Mouse (Mus musculus) forebrain, embryonic 16.5 days (tissue): ENCODE results near the gene Ror1. TPM values are rescaled to one million over a fixed set of nuclear protein-coding genes. Genes with fewer than 3 reads are reported as not detected.

ENCODE experiments used
- ATAC-seq: fragments of 200-750 bp; cut with Nextera tagmentation; 2 replicates; pipeline ENCODE4 v1.8.0; 2017; ENCODE audit warnings: mild to moderate bottlenecking, moderate library complexity
- H3K27ac ChIP-seq: fragments of 300-500 bp; sonication (generic); 2 replicates; pipeline ENCODE4 v1.5.1; 2014; ENCODE audit warnings: low read length, control low read depth
- H3K27me3 ChIP-seq: fragments of 300-500 bp; sonication (generic); replicated peaks from 2 replicates; pipeline ENCODE4 v1.6.1; 2014; ENCODE audit warnings: low read length; ENCODE audit not compliant: control insufficient read depth, insufficient read depth
- H3K36me3 ChIP-seq: fragments of 300-500 bp; sonication (generic); 2 replicates; pipeline ENCODE4 v1.6.1; 2014; ENCODE audit not compliant: control insufficient read depth, insufficient read depth
- H3K4me1 ChIP-seq: fragments of 300-500 bp; sonication (generic); replicated peaks from 2 replicates; pipeline ENCODE4 v1.6.1; 2014; ENCODE audit warnings: low read length; ENCODE audit not compliant: control insufficient read depth, insufficient read depth
- H3K4me2 ChIP-seq: fragments of 300-500 bp; sonication (generic); 2 replicates; pipeline ENCODE4 v1.6.1; 2014; ENCODE audit warnings: mild to moderate bottlenecking, low read length, control low read depth
- H3K4me3 ChIP-seq: fragments of 300-500 bp; sonication (generic); replicated peaks from 2 replicates; pipeline ENCODE4 v1.5.1; 2014; ENCODE audit warnings: mild to moderate bottlenecking, low read length, control low read depth
- H3K9ac ChIP-seq: fragments of 300-500 bp; sonication (generic); replicated peaks from 2 replicates; pipeline ENCODE4 v1.6.1; 2014; ENCODE audit warnings: low read depth, low read length, control low read depth
- H3K9me3 ChIP-seq: fragments of 300-500 bp; sonication (generic); 2 replicates; pipeline ENCODE4 v1.6.1; 2016; ENCODE audit warnings: low read length; ENCODE audit not compliant: control insufficient read depth
- WGBS: fragments of 180-500 bp; shearing (Covaris S2); extraction: QIAGEN DNeasy Blood & Tissue Kit; methylation state at CpG from one replicate; pipeline ENCODE4 v1.1.7; 2014; 5-methylcytosine and 5-hydroxymethylcytosine counted together
- polyA plus RNA-seq: library from polyadenylated mRNA; unstranded; fragments of >200 nt; fragmentation: Nextera tagmentation; extraction: Ambion mirVana; gene quantifications from 2 replicates; pipeline ENCODE4 v1.2.1, GENCODE M21; 2015

Ror1 gene
- polyA plus RNA-seq, 1 experiment from 2014 or later, result 0.89 TPM

GRCm38 (mm10) chr4:100059811-100060210 lies 35.8 kb upstream of the Ror1 start:
- 40% methylated on average over 3 of the region's 3 CpGs for WGBS
- ATAC-seq, result no peak

GRCm38 (mm10) chr4:100061396-100062066 lies 34.1 kb upstream of the Ror1 start:
- Histone ChIP-seq H3K27me3 (no peaks in the 10 kb centered on the region), H3K9ac (no peak overlapping the region), H3K36me3 (no peaks in the 10 kb centered on the region), H3K27ac (no peak overlapping the region), H3K4me2 (no peak overlapping the region), H3K4me1 (no peaks in the 10 kb centered on the region), H3K4me3 (no peak overlapping the region), H3K9me3 (no peaks in the 10 kb centered on the region)
- WGBS, result 72% methylated on average over 19 of the region's 19 CpGs
- no peak for ATAC-seq

More at GRCm38 (mm10) chr4:100059811-100060210, 35.8 kb upstream of the Ror1 start:
- H3K4me2 ChIP-seq, result no peak overlapping the region
- no peak overlapping the region for H3K9ac ChIP-seq
- H3K9me3 ChIP-seq, result no peaks in the 10 kb centered on the region
- no peak overlapping the region for H3K4me3 ChIP-seq
- H3K4me1 ChIP-seq, result no peaks in the 10 kb centered on the region
- no peak overlapping the region for H3K27ac ChIP-seq
- H3K36me3 ChIP-seq, result no peaks in the 10 kb centered on the region
- H3K27me3 ChIP-seq, result no peaks in the 10 kb centered on the region

GRCm38 (mm10) chr4:100065686-100066085 lies 29.9 kb upstream of the Ror1 start:
- WGBS, result 90% methylated on average over 2 of the region's 2 CpGs
- H3K4me3 ChIP-seq, result no peak overlapping the region
- no peak overlapping the region for H3K9ac ChIP-seq
- no peaks in the 10 kb centered on the region for H3K36me3 ChIP-seq
- no peaks in the 10 kb centered on the region for H3K9me3 ChIP-seq
- no peaks in the 10 kb centered on the region for H3K27me3 ChIP-seq
- no peaks in the 10 kb centered on the region for H3K4me1 ChIP-seq
- H3K27ac ChIP-seq, result no peak overlapping the region
- no peak overlapping the region for H3K4me2 ChIP-seq
- no peak for ATAC-seq

- Histone ChIP-seq H3K4me3 (no peak overlapping the region), H3K27me3 (no peaks in the 10 kb centered on the region), H3K36me3 (no peaks in the 10 kb centered on the region), H3K9me3 (no peaks in the 10 kb centered on the region), H3K9ac (no peak overlapping the region), H3K4me2 (no peak overlapping the region), H3K4me1 (no peaks in the 10 kb centered on the region), H3K27ac (no peak overlapping the region)
- 85% methylated on average over 6 of the region's 6 CpGs for WGBS
- no peak for ATAC-seq
Observed at GRCm38 (mm10) chr4:100070101-100070500, 25.5 kb upstream of the Ror1 start.

GRCm38 (mm10) chr4:100096596-100097181 lies 1.1 kb downstream of the Ror1 start:
- H3K4me2 ChIP-seq, result peak overlapping the region; percentile 98
- peaks cover 18% of the 10 kb centered on the region for H3K27me3 ChIP-seq
- no peak overlapping the region for H3K9ac ChIP-seq
- ATAC-seq, result no peak
- H3K36me3 ChIP-seq, result no peaks in the 10 kb centered on the region
- peak overlapping the region; percentile 65 for H3K4me3 ChIP-seq
- H3K9me3 ChIP-seq, result no peaks in the 10 kb centered on the region
- WGBS, result 2% methylated on average over 21 of the region's 21 CpGs
- no peak overlapping the region for H3K27ac ChIP-seq
- peaks cover 4% of the 10 kb centered on the region for H3K4me1 ChIP-seq

- Histone ChIP-seq H3K36me3 (no peaks in the 10 kb centered on the region), H3K9ac (no peak overlapping the region), H3K4me3 (no peak overlapping the region), H3K27me3 (peaks cover 18% of the 10 kb centered on the region), H3K27ac (no peak overlapping the region), H3K9me3 (no peaks in the 10 kb centered on the region), H3K4me2 (no peak overlapping the region), H3K4me1 (peaks cover 4% of the 10 kb centered on the region)
- WGBS, result 19% methylated on average over 10 of the region's 10 CpGs
- ATAC-seq, result no peak
Observed at GRCm38 (mm10) chr4:100097364-100097979, 1.9 kb downstream of the Ror1 start.

GRCm38 (mm10) chr4:100101066-100101820 lies 5.7 kb downstream of the Ror1 start:
- H3K4me1 ChIP-seq, result peaks cover 2% of the 10 kb centered on the region
- H3K27me3 ChIP-seq, result peaks cover 15% of the 10 kb centered on the region
- no peak overlapping the region for H3K27ac ChIP-seq
- WGBS, result 85% methylated on average over 7 of the region's 7 CpGs
- no peaks in the 10 kb centered on the region for H3K36me3 ChIP-seq
- no peak overlapping the region for H3K9ac ChIP-seq
- H3K4me3 ChIP-seq, result no peak overlapping the region
- H3K4me2 ChIP-seq, result no peak overlapping the region
- no peaks in the 10 kb centered on the region for H3K9me3 ChIP-seq
- ATAC-seq, result no peak

GRCm38 (mm10) chr4:100101844-100102243 lies 6.3 kb downstream of the Ror1 start:
- 82% methylated on average over 5 of the region's 5 CpGs for WGBS
- ATAC-seq, result no peak
- no peak overlapping the region for H3K27ac ChIP-seq

GRCm38 (mm10) chr4:100104241-100104640 lies 8.7 kb downstream of the Ror1 start:
- no peaks in the 10 kb centered on the region for H3K36me3 ChIP-seq
- ATAC-seq, result no peak
- H3K9me3 ChIP-seq, result no peaks in the 10 kb centered on the region
- no peak overlapping the region for H3K4me2 ChIP-seq
- 83% methylated on average over 1 of the region's 1 CpGs for WGBS
- no peaks in the 10 kb centered on the region for H3K27me3 ChIP-seq
- H3K27ac ChIP-seq, result no peak overlapping the region
- H3K9ac ChIP-seq, result no peak overlapping the region
- no peaks in the 10 kb centered on the region for H3K4me1 ChIP-seq
- no peak overlapping the region for H3K4me3 ChIP-seq

More at GRCm38 (mm10) chr4:100101844-100102243, 6.3 kb downstream of the Ror1 start:
- H3K36me3 ChIP-seq, result no peaks in the 10 kb centered on the region
- no peaks in the 10 kb centered on the region for H3K4me1 ChIP-seq
- peaks cover 14% of the 10 kb centered on the region for H3K27me3 ChIP-seq
- no peaks in the 10 kb centered on the region for H3K9me3 ChIP-seq
- no peak overlapping the region for H3K9ac ChIP-seq
- no peak overlapping the region for H3K4me2 ChIP-seq
- H3K4me3 ChIP-seq, result no peak overlapping the region
